Mouse (Mus musculus) frontal cortex, postnatal 36 days (tissue): ENCODE measurements around the gene Iltifb.
"Not testable (repeated sequence)": the region's sequence is repeated elsewhere in the genome, so short reads cannot be mapped to it uniquely, and the experiment has no call there.

Source experiments
- DNase-seq, 2 experiments: peaks; one replicate each; pipeline ENCODE4 v3.0.0; 2022; ENCODE audit warnings: low spot score in 2 of 2

Gene Iltifb

DNA sequence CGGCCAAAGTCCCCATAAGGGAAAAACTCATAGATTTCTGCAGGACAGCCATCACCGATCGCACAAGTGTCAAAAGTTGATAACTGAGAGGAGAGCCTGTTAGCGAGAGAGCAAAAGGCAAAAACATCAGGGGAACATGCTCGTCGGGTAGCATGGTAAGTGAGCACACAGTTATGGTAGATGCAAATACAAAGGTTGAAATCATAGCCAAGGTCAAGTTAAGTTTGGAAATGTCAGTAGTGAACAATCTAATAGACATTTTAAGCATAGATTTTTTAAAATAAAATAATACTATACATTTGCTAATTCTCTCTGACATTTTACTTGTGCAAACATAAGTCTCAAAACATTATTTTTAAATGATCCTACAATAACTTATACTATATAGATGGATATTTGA lies at the start of gene Iltifb:
Gene Iltifb, minus strand, starts transcription at position 101 of the 400 bp plus-strand sequence.
- no peak for DNase-seq

DNA sequence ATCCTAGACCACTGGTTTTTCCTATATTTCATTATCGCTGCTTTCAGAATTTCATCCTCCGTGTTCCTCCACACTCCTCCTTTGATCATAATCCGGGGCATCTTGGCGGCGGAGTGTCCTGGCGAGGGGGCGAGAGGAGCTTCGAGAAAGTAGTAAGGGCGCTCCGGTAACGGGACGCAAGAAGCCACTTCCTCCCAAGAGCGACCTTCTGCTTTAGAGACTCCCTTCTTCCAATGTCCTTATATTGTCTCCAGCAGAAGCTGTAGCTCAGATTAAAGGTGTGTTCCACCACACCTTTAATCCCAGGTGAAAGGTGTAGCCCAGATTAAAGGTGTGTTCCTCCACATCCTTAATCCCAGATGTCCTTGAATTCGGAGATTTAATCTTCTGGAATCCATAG lies 48.3 kb upstream of the Iltifb start, which contains the start of gene Gm9046:
Gene Gm9046, minus strand, starts transcription at position 101 of the 400 bp plus-strand sequence.
- not testable (repeated sequence) for DNase-seq

DNA sequence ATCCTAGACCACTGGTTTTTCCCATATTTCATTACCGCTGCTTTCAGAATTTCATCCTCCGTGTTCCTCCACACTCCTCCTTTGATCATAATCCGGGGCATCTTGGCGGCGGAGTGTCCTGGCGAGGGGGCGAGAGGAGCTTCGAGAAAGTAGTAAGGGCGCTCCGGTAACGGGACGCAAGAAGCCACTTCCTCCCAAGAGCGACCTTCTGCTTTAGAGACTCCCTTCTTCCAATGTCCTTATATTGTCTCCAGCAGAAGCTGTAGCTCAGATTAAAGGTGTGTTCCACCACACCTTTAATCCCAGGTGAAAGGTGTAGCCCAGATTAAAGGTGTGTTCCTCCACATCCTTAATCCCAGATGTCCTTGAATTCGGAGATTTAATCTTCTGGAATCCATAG lies 42.9 kb upstream of the Iltifb start, which contains the start of gene Gm9045:
Gene Gm9045, minus strand, starts transcription at position 101 of the 400 bp plus-strand sequence.
- not testable (repeated sequence) for DNase-seq

GRCm38 (mm10) chr10:118332308-118332707 lies 37.5 kb upstream of the Iltifb start, which contains the start of gene Gm9044:
Gene Gm9044, minus strand, starts transcription at chr10:118332408.
- not testable (repeated sequence) for DNase-seq

DNA sequence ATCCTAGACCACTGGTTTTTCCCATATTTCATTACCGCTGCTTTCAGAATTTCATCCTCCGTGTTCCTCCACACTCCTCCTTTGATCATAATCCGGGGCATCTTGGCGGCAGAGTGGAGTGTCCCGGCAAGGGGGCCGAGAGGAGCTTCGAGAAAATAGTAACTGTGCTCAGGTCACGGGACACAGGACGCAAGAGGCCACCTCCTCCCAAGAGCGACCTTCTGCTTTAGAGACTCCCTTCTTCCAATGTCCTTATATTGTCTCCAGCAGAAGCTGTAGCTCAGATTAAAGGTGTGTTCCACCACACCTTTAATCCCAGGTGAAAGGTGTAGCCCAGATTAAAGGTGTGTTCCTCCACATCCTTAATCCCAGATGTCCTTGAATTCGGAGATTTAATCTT lies 32.0 kb upstream of the Iltifb start, which contains the start of gene Gm9040:
Gene Gm9040, minus strand, starts transcription at position 101 of the 400 bp plus-strand sequence.
- DNase-seq: not testable (repeated sequence)

DNA sequence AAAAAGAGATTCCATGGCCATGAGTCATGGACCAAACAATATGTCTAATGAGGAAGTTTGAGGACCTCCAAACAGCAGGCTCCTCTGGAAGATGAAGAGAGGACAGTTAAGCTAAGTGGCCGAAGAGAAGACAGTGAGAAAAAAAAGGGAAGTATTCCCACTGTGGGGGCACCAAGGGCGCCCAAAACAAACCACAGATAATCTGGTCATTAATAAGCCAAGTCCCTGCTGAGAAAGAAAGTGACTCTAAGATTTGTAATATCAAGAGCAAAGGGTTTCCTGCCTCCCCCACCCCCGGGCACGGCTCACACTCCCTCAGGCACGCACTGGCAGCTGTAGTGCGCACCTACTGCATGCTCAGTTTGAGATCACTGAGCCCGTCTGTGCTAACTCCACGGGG lies 24.2 kb upstream of the Iltifb start:
- DNase-seq: no peak

DNA sequence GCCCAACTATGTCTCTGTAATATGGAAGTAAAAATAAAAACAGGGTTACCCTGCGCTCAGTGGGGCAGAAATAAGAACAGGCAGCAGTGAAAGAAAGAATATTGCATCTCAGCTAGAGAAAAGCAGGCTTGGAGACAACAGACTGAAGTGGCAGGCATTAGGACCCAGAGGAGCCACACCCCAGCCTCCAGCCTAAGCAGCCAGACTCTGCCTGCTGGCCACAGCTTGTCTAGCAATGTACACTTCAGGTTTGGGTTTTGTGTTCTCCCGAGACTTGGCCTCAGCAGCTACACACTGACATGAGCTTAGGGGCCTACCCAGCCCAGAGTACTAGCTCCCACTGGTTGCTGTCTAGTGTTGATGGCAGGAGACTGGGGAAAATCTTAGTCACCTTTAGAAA lies 7.3 kb upstream of the Iltifb start:
- not testable (repeated sequence) for DNase-seq

DNA sequence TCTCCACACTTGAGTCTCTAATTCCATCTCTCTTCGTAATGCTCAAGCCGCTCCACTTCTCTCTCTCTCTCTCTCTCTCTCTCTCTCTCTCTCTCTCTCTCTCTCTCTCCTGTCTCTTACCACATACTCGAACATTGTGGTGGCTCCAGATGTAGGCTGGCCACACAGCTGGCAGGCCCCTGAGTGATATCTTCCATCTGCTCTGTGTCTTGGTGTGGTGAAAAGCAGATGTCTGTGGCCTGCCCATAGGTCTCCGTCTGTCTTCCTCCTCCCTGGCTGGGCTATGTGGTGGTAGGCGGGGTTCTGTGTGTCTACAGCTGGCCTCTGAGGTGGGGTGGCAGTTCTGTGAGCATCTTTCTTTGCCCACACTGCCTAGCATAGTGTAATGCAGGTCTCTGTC lies 11.8 kb downstream of the Iltifb start:
- not testable (repeated sequence) for DNase-seq

DNA sequence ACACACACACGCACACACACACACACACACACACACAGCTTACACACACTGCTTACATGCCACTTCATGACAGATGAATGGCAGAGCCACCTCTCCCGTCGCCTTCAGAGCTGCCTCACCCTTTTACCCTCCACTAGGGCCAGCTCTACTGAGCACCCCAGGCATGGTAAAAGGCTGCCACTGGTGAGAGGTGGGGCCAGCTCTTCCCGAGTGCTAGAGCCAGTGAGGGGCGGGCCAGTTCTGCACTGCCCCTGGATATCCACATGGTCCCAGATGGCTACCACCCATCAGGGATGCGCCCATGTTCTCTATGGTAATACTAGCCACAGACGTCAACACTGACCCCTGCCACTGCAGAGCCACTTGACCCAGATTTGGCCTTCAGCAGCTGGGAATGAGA lies 12.3 kb downstream of the Iltifb start:
- DNase-seq: not testable (repeated sequence)

DNA sequence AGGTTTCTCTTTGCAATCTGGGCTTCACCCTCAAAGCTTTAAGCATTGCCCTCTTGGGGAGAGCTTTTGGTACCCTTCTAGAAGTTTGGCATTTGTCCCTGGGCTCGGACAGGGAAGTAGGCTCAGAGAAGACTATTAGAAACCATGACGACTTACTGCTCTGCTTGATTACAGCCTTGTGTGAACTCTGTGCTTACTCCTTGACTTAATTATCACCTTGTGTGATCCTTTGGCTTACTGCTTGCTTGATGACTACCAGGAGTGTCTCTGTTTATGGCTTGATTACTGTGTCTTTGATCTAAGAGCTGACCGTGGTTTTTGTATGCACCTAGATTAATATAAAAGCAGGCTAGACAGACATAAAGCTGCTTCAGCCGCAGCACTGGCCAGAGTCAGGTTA lies 16.8 kb downstream of the Iltifb start:
- not testable (repeated sequence) for DNase-seq

DNA sequence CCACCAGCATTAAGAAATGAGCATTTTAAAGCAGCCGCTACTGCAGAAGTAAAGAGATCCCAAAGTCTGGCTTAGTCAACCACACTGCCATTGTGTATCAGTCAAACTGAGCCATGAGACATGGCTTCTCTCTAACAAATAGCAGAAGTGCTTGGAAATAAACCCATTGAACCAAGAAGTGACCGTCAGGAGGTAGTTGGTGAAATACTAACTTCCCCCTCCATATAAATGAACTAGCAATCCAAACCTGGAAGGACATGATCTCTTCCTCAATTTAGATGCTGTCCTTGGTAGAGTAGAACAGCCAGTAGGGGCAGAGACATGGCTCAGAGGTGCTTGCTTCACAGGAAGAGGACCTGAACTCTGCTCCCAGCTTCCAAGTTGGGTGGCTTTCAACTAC lies 23.4 kb downstream of the Iltifb start:
- DNase-seq: not testable (repeated sequence)

- not testable (repeated sequence) for DNase-seq
These were observed 26.0 kb downstream of the Iltifb start for GRCm38 (mm10) chr10:118268812-118269211.

GRCm38 (mm10) chr10:118258388-118258787 lies 36.5 kb downstream of the Iltifb start, which contains the start of gene Gm32802:
Gene Gm32802, plus strand, starts transcription at chr10:118258688.
- DNase-seq: not testable (repeated sequence)

GRCm38 (mm10) chr10:118250852-118251295 lies 44.0 kb downstream of the Iltifb start:
- peak; percentile 31 to 38 for DNase-seq

DNA sequence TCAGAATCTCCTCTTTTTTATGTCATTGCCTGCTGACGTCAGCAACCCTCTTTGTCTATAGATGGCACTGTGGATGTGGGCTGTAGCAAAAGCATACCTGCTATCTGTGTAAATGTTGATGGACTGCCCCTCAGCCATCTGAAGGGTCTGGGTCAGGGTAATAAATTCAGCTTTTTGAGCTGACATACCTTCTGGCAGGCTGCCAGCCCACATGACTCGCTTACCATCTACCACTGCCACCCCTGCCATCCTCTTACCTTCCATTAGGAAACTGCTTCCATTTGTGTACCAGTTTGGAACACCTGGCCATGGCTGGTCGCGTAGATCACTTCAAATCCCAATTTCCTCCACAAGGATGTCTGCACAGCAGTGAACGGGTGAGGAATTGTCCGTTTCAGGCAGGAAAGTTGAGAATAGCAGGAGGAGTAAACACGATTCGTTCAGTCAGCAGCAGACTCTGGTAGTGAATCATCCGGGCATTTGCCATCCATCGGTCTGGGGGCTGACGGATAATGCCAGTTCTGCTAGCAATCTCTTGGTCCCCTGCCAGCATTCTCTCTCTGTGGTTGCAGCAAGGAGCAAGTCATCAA lies 45.7 kb downstream of the Iltifb start:
- DNase-seq: peak; percentile 17 to 23

GRCm38 (mm10) chr10:118240680-118241079 lies 54.2 kb downstream of the Iltifb start, which contains the start of gene Gm32717:
Gene Gm32717, minus strand, starts transcription at chr10:118240780.
- not testable (repeated sequence) for DNase-seq
